Mouse (Mus musculus): ENCODE measurements at regions not wholly inside any gene's neighbourhood (a gene's known extent, or its start where the extent isn't known, plus 50 kb on each side); places are given as distances from the start of the nearest gene placed in this dataset.

- no peak overlapping the region for H3K4me2 ChIP-seq (ENCODE audit: low read depth)
- H3K27ac ChIP-seq: no peak overlapping the region
- H3K36me3 ChIP-seq (replicated peaks; ENCODE audit: control insufficient read depth, insufficient read depth, low read depth): no peaks in the 10 kb centered on the region
- no peaks in the 10 kb centered on the region for H3K27me3 ChIP-seq (ENCODE audit: control insufficient read depth, insufficient read depth, low read length)
- TF ChIP-seq EP300 (IDR thresholded peaks at IDR 0.05; ENCODE audit: low read depth) (no peak), CTCF (IDR thresholded peaks at IDR 0.05; ENCODE audit: low read depth) (no peak)
- ATAC-seq (ENCODE audit: insufficient read depth) (no peak), DNase-seq (ENCODE audit: low read depth in 3 of 3, low spot score in 3 of 3) (no peak)
- no peak overlapping the region for H3K9ac ChIP-seq (replicated peaks)
- H3K9me3 ChIP-seq (ENCODE audit: control insufficient read depth, low read length): no peaks in the 10 kb centered on the region
- H3K4me3 ChIP-seq (ENCODE audit: insufficient read depth in 1 of 2, low read depth in 2 of 2, low read length in 2 of 2): no peak overlapping the region
- H3K4me1 ChIP-seq (replicated peaks; ENCODE audit: control insufficient read depth in 2 of 2, insufficient read depth in 2 of 2, low read length in 1 of 2): no peaks in the 10 kb centered on the region
Observed at GRCm38 (mm10) chr7:71728509-71728908, 377.2 kb upstream of the Gm10295 start.

GRCm38 (mm10) chr7:71708209-71708608 lies 356.9 kb upstream of the Gm10295 start:
- ATAC-seq (ENCODE audit: insufficient read depth): no peak
- no peak for TF ChIP-seq CTCF (IDR thresholded peaks at IDR 0.05; ENCODE audit: low read depth)
- TF ChIP-seq EP300 (IDR thresholded peaks at IDR 0.05; ENCODE audit: low read depth): no peak
- no peaks in the 10 kb centered on the region for H3K36me3 ChIP-seq (replicated peaks; ENCODE audit: control insufficient read depth, insufficient read depth, low read depth)

GRCm38 (mm10) chr7:71706201-71706600 lies 354.9 kb upstream of the Gm10295 start:
- Histone ChIP-seq H3K4me2 (ENCODE audit: low read depth) (no peak overlapping the region), H3K36me3 (replicated peaks; ENCODE audit: control insufficient read depth, insufficient read depth, low read depth) (no peaks in the 10 kb centered on the region), H3K9me3 (ENCODE audit: control insufficient read depth, low read length) (no peaks in the 10 kb centered on the region), H3K9ac (replicated peaks) (no peak overlapping the region), H3K4me3 (ENCODE audit: insufficient read depth in 1 of 2, low read depth in 2 of 2, low read length in 2 of 2) (no peak overlapping the region), H3K27ac (no peak overlapping the region), H3K27me3 (ENCODE audit: control insufficient read depth, insufficient read depth, low read length) (peaks cover 15% of the 10 kb centered on the region), H3K4me1 (replicated peaks; ENCODE audit: control insufficient read depth in 2 of 2, insufficient read depth in 2 of 2, low read length in 1 of 2) (peaks cover 0 to 2% of the 10 kb centered on the region in 2 experiments; a peak in 1 of 4 replicates)
- DNase-seq (ENCODE audit: low read depth in 3 of 3, low spot score in 3 of 3): no peak
- ATAC-seq (ENCODE audit: insufficient read depth): no peak
- WGBS (ENCODE audit: insufficient replicate concordance): 29% methylated on average over 3 of the region's 3 CpGs
- TF ChIP-seq EP300 (IDR thresholded peaks at IDR 0.05; ENCODE audit: low read depth) (no peak), CTCF (IDR thresholded peaks at IDR 0.05; ENCODE audit: low read depth) (no peak)

More at GRCm38 (mm10) chr7:71708209-71708608, 356.9 kb upstream of the Gm10295 start:
- H3K4me2 ChIP-seq (ENCODE audit: low read depth): no peak overlapping the region
- H3K9me3 ChIP-seq (ENCODE audit: control insufficient read depth, low read length): no peaks in the 10 kb centered on the region
- peaks cover 15% of the 10 kb centered on the region for H3K27me3 ChIP-seq (ENCODE audit: control insufficient read depth, insufficient read depth, low read length)
- H3K9ac ChIP-seq (replicated peaks): no peak overlapping the region
- H3K4me1 ChIP-seq (replicated peaks; ENCODE audit: control insufficient read depth in 2 of 2, insufficient read depth in 2 of 2, low read length in 1 of 2): peaks cover 0 to 2% of the 10 kb centered on the region in 2 experiments; a peak in 1 of 4 replicates
- H3K27ac ChIP-seq: no peak overlapping the region
- 12% methylated on average over 4 of the region's 4 CpGs for WGBS (ENCODE audit: insufficient replicate concordance)
- DNase-seq (ENCODE audit: low read depth in 3 of 3, low spot score in 3 of 3): no peak
- H3K4me3 ChIP-seq (ENCODE audit: insufficient read depth in 1 of 2, low read depth in 2 of 2, low read length in 2 of 2): no peak overlapping the region

DNA sequence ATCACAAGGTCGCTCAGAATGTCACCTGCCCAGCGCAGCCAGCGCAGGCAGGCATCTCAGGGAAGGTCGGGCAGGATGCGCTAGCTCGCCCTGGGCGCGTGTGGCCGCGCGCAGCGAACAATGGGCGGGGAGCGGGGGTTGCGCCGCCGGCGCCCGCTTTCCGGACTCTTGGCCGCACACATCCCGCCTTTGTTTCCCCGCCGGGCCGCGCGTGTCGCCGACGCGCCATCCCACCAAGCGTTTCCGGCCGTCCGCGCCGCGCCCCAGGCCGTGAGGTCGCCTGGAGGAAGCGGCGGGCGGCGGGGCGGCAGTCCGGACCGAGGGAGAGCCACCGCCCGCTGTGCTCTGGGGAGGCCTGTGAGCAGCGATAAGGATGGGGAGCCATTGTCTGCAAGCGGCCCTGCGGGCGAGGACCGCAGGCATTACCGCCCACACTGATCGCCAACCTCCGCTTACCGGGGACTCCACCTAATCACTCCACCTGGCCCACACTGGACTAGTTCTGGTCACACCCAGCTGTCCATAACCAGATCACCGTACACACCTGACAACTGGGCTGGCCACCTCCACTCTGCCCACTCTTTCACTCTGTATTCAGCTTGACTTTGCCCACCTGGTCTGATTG lies 354.3 kb upstream of the Gm10295 start:
- DNase-seq (ENCODE audit: low read depth in 3 of 3, low spot score in 3 of 3) (no peak), ATAC-seq (ENCODE audit: insufficient read depth) (peak; percentile 69)
- no peaks in the 10 kb centered on the region for H3K9me3 ChIP-seq (ENCODE audit: control insufficient read depth, low read length)
- peaks cover 0 to 2% of the 10 kb centered on the region in 2 experiments; a peak in 1 of 4 replicates for H3K4me1 ChIP-seq (replicated peaks; ENCODE audit: control insufficient read depth in 2 of 2, insufficient read depth in 2 of 2, low read length in 1 of 2)
- peak overlapping the region; percentile 24 to 28; a peak in 3 of 4 replicates for H3K4me3 ChIP-seq (ENCODE audit: insufficient read depth in 1 of 2, low read depth in 2 of 2, low read length in 2 of 2)
- no peaks in the 10 kb centered on the region for H3K36me3 ChIP-seq (replicated peaks; ENCODE audit: control insufficient read depth, insufficient read depth, low read depth)
- peak overlapping the region; percentile 44 for H3K4me2 ChIP-seq (ENCODE audit: low read depth)
- peaks cover 15% of the 10 kb centered on the region for H3K27me3 ChIP-seq (ENCODE audit: control insufficient read depth, insufficient read depth, low read length)
- under 1% methylated on average over 50 of the region's 59 CpGs for WGBS (ENCODE audit: insufficient replicate concordance)
- TF ChIP-seq CTCF (IDR thresholded peaks at IDR 0.05; ENCODE audit: low read depth) (no peak), EP300 (IDR thresholded peaks at IDR 0.05; ENCODE audit: low read depth) (no peak)
- H3K9ac ChIP-seq (replicated peaks): no peak overlapping the region
- no peak overlapping the region for H3K27ac ChIP-seq

GRCm38 (mm10) chr7:71704661-71705240 lies 353.5 kb upstream of the Gm10295 start:
- ATAC-seq (ENCODE audit: insufficient read depth) (no peak), DNase-seq (ENCODE audit: low read depth in 3 of 3, low spot score in 3 of 3) (no peak)
- Histone ChIP-seq H3K4me3 (ENCODE audit: insufficient read depth in 1 of 2, low read depth in 2 of 2, low read length in 2 of 2) (no peak overlapping the region), H3K4me2 (ENCODE audit: low read depth) (peak overlapping the region; percentile 44; the same call in 1 of the 2 replicates), H3K9me3 (ENCODE audit: control insufficient read depth, low read length) (no peaks in the 10 kb centered on the region), H3K4me1 (replicated peaks; ENCODE audit: control insufficient read depth in 2 of 2, insufficient read depth in 2 of 2, low read length in 1 of 2) (peaks cover 0 to 2% of the 10 kb centered on the region in 2 experiments; a peak in 1 of 4 replicates), H3K36me3 (replicated peaks; ENCODE audit: control insufficient read depth, insufficient read depth, low read depth) (no peaks in the 10 kb centered on the region), H3K9ac (replicated peaks) (no peak overlapping the region), H3K27ac (no peak overlapping the region), H3K27me3 (ENCODE audit: control insufficient read depth, insufficient read depth, low read length) (peaks cover 15% of the 10 kb centered on the region)
- TF ChIP-seq EP300 (IDR thresholded peaks at IDR 0.05; ENCODE audit: low read depth) (no peak), CTCF (IDR thresholded peaks at IDR 0.05; ENCODE audit: low read depth) (no peak)
- 22% methylated on average over 4 of the region's 4 CpGs for whole genome bisulfite sequencing (ENCODE audit: insufficient replicate concordance)
